Mouse (Mus musculus) hindlimb bud, embryonic 11.5 days (tissue): ENCODE measurements around the gene Tbc1d10c.
A peak's percentile ranks its signal among the peaks of the same experiment; 100 is the strongest.

Experiments used
- DNase-seq: peaks from one replicate; pipeline ENCODE4 v3.0.0-alpha.2; 2012; ENCODE audit warnings: low read depth, low spot score; ENCODE audit errors: extremely low spot score

Tbc1d10c gene

GRCm38 (mm10) chr19:4190831-4191334, at the start of gene Tbc1d10c:
TSS of gene Tbc1d10c (minus strand) at chr19:4191284.
- no peak for DNase-seq

- no peak for DNase-seq
Measured at GRCm38 (mm10) chr19:4240247-4240668, 49.2 kb upstream of the Tbc1d10c start.

- no peak for DNase-seq
Measured at GRCm38 (mm10) chr19:4234548-4234947, 43.5 kb upstream of the Tbc1d10c start.

GRCm38 (mm10) chr19:4232651-4233050, 41.6 kb upstream of the Tbc1d10c start:
- DNase-seq: no peak

GRCm38 (mm10) chr19:4232186-4232572, 41.1 kb upstream of the Tbc1d10c start:
- no peak for DNase-seq

- DNase-seq: no peak
Measured at GRCm38 (mm10) chr19:4231253-4232185, 40.4 kb upstream of the Tbc1d10c start, which contains the start of gene Pold4. TSS of gene Pold4 (plus strand) at chr19:4231899.

- DNase-seq: no peak
Measured at GRCm38 (mm10) chr19:4230415-4230814, 39.3 kb upstream of the Tbc1d10c start.

GRCm38 (mm10) chr19:4229451-4230076, 38.5 kb upstream of the Tbc1d10c start:
- DNase-seq: no peak

- DNase-seq: no peak
Measured at GRCm38 (mm10) chr19:4228891-4229290, 37.8 kb upstream of the Tbc1d10c start.

- peak; percentile 74 for DNase-seq
Measured at GRCm38 (mm10) chr19:4227894-4228678, 37.0 kb upstream of the Tbc1d10c start.

GRCm38 (mm10) chr19:4227446-4227845, 36.4 kb upstream of the Tbc1d10c start:
- no peak for DNase-seq

- no peak for DNase-seq
Measured at GRCm38 (mm10) chr19:4226779-4227178, 35.7 kb upstream of the Tbc1d10c start.

GRCm38 (mm10) chr19:4222165-4222564, 31.1 kb upstream of the Tbc1d10c start:
- no peak for DNase-seq

- no peak for DNase-seq
Measured at GRCm38 (mm10) chr19:4220957-4221743, 30.1 kb upstream of the Tbc1d10c start.

- DNase-seq: no peak
Measured at GRCm38 (mm10) chr19:4220416-4220815, 29.3 kb upstream of the Tbc1d10c start.

GRCm38 (mm10) chr19:4219943-4220342, 28.9 kb upstream of the Tbc1d10c start:
- no peak for DNase-seq

GRCm38 (mm10) chr19:4218784-4219183, 27.7 kb upstream of the Tbc1d10c start:
- no peak for DNase-seq

- no peak for DNase-seq
Measured at GRCm38 (mm10) chr19:4218293-4218692, 27.2 kb upstream of the Tbc1d10c start.

GRCm38 (mm10) chr19:4217855-4218254, 26.8 kb upstream of the Tbc1d10c start:
- no peak for DNase-seq

- DNase-seq: no peak
Measured at GRCm38 (mm10) chr19:4217140-4217539, 26.1 kb upstream of the Tbc1d10c start.
